Mouse (Mus musculus) lung, postnatal 14 days (tissue): Measurements from ENCODE around the gene Gm47996.
"Not testable (repeated sequence)": the region's sequence is repeated elsewhere in the genome, so short reads cannot be mapped to it uniquely, and the experiment has no call there.

Source experiments
- DNase-seq: peaks from one replicate; pipeline ENCODE4 v3.0.0; 2021

The Gm47996 gene

GRCm38 (mm10) chr1:151209824-151210355, at the start of gene Gm47996:
Gene Gm47996, plus strand, starts transcription at chr1:151210131.
- DNase-seq: not testable (repeated sequence)

- no peak for DNase-seq
Measured at GRCm38 (mm10) chr1:151166031-151166430, 43.9 kb upstream of the Gm47996 start.

GRCm38 (mm10) chr1:151167297-151168047, 42.5 kb upstream of the Gm47996 start:
- DNase-seq: no peak

GRCm38 (mm10) chr1:151168637-151169036, 41.3 kb upstream of the Gm47996 start:
- DNase-seq: no peak

- no peak for DNase-seq
Measured at GRCm38 (mm10) chr1:151171572-151172461, 38.1 kb upstream of the Gm47996 start.

- DNase-seq: no peak
Measured at GRCm38 (mm10) chr1:151177030-151177936, 32.6 kb upstream of the Gm47996 start.

- peak; percentile 1 for DNase-seq
Measured at GRCm38 (mm10) chr1:151177937-151178271, 32.0 kb upstream of the Gm47996 start.

- no peak for DNase-seq
Measured at GRCm38 (mm10) chr1:151178505-151179083, 31.3 kb upstream of the Gm47996 start.

GRCm38 (mm10) chr1:151180167-151180566, 29.8 kb upstream of the Gm47996 start:
- DNase-seq: no peak

- DNase-seq: not testable (repeated sequence)
Measured at GRCm38 (mm10) chr1:151182266-151182665, 27.7 kb upstream of the Gm47996 start, which contains the start of gene Gm47985. Gene Gm47985, plus strand, starts transcription at chr1:151182537.

- DNase-seq: not testable (repeated sequence)
Measured at GRCm38 (mm10) chr1:151186186-151186585, 23.7 kb upstream of the Gm47996 start.

GRCm38 (mm10) chr1:151186879-151187424, 23.0 kb upstream of the Gm47996 start:
- DNase-seq: not testable (repeated sequence)

GRCm38 (mm10) chr1:151188469-151188868, 21.5 kb upstream of the Gm47996 start:
- no peak for DNase-seq

GRCm38 (mm10) chr1:151192075-151192474, 17.9 kb upstream of the Gm47996 start, which contains the start of gene Gm8947:
Gene Gm8947, plus strand, starts transcription at chr1:151192376.
- not testable (repeated sequence) for DNase-seq

- not testable (repeated sequence) for DNase-seq
Measured at GRCm38 (mm10) chr1:151192739-151193138, 17.2 kb upstream of the Gm47996 start.

- DNase-seq: not testable (repeated sequence)
Measured at GRCm38 (mm10) chr1:151195986-151196385, 13.9 kb upstream of the Gm47996 start.

- not testable (repeated sequence) for DNase-seq
Measured at GRCm38 (mm10) chr1:151196690-151197089, 13.2 kb upstream of the Gm47996 start.

- not testable (repeated sequence) for DNase-seq
Measured at GRCm38 (mm10) chr1:151198120-151198519, 11.8 kb upstream of the Gm47996 start, which contains the start of gene Gm47995. Gene Gm47995, plus strand, starts transcription at chr1:151198448.

- DNase-seq: not testable (repeated sequence)
Measured at GRCm38 (mm10) chr1:151200620-151201019, 9.3 kb upstream of the Gm47996 start.

- not testable (repeated sequence) for DNase-seq
Measured at GRCm38 (mm10) chr1:151202771-151203170, 7.2 kb upstream of the Gm47996 start.

GRCm38 (mm10) chr1:151203818-151204217, 6.1 kb upstream of the Gm47996 start, which contains the start of gene 3110040M04Rik:
Gene 3110040M04Rik, plus strand, starts transcription at chr1:151204121.
- not testable (repeated sequence) for DNase-seq
